Mouse (Mus musculus): ENCODE measurements around the gene Dtl. TPM values are rescaled to one million over a fixed set of nuclear protein-coding genes. Genes with fewer than 3 reads are reported as not detected.

The Dtl gene
- 12.7 TPM for polyA plus RNA-seq (2021)

- TF ChIP-seq CTCF (IDR thresholded peaks at IDR 0.05) = no peak
- CTCF ChIA-PET = interaction anchor here (0.6 to 4.0 kb wide), 37 partner anchors 10 to 389 kb away, joined by 3 to 47 read pairs (median 4); partner anchors contain the start of genes Nek2 and Tmem206
- DNase-seq (ENCODE audit: low read depth, low spot score) = peak; percentile 93
- POLR2A ChIA-PET = interaction anchor here (1.9 kb wide), 1 partner anchor 242 kb away, joined by 9 read pairs; no protein-coding TSS in a partner anchor
- H3K27me3 ChIP-seq = no peaks in the 10 kb centered on the region
- in situ Hi-C loops (cut with MboI; ENCODE audit: low pct_unique_long_range_greater_than_20kb) = no loop called here
- peak; percentile 95 for ATAC-seq
These were observed at the start of gene Dtl, which contains the start of gene Ints7 for GRCm38 (mm10) chr1:191575458-191576247. TSS of gene Dtl (minus strand) at chr1:191575544. TSS of gene Ints7 (plus strand) at chr1:191575636.

- ATAC-seq (no peak), DNase-seq (ENCODE audit: low read depth, low spot score) (no peak)
- in situ Hi-C loops (cut with MboI; ENCODE audit: low pct_unique_long_range_greater_than_20kb) = no loop called here
- no peak for TF ChIP-seq CTCF (IDR thresholded peaks at IDR 0.05)
- no peaks in the 10 kb centered on the region for H3K27me3 ChIP-seq
- ChIA-PET POLR2A (no interaction called here), CTCF (interaction anchor here (0.8 to 1.8 kb wide), 3 partner anchors 10 to 23 kb away, joined by 3 to 5 read pairs (median 3); no protein-coding TSS in a partner anchor)
These were observed 49.7 kb upstream of the Dtl start for GRCm38 (mm10) chr1:191625026-191625425.

- ChIA-PET POLR2A (no interaction called here), CTCF (interaction anchor here (0.8 to 1.8 kb wide), 3 partner anchors 10 to 23 kb away, joined by 3 to 5 read pairs (median 3); no protein-coding TSS in a partner anchor)
- no peaks in the 10 kb centered on the region for H3K27me3 ChIP-seq
- TF ChIP-seq CTCF (IDR thresholded peaks at IDR 0.05) = no peak
- DNase-seq (ENCODE audit: low read depth, low spot score) (no peak), ATAC-seq (no peak)
- in situ Hi-C loops (cut with MboI; ENCODE audit: low pct_unique_long_range_greater_than_20kb) = no loop called here
These were observed 49.1 kb upstream of the Dtl start for GRCm38 (mm10) chr1:191624492-191624891.

GRCm38 (mm10) chr1:191622801-191623200 lies 47.5 kb upstream of the Dtl start:
- in situ Hi-C loops (cut with MboI; ENCODE audit: low pct_unique_long_range_greater_than_20kb) = no loop called here
- no peak for TF ChIP-seq CTCF (IDR thresholded peaks at IDR 0.05)
- ChIA-PET POLR2A (no interaction called here), CTCF (interaction anchor here (1.2 kb wide), 1 partner anchor 8 kb away, joined by 4 read pairs; no protein-coding TSS in a partner anchor)
- peak; percentile 39 for ATAC-seq
- no peaks in the 10 kb centered on the region for H3K27me3 ChIP-seq
- DNase-seq (ENCODE audit: low read depth, low spot score) = no peak

- ATAC-seq (no peak), DNase-seq (ENCODE audit: low read depth, low spot score) (no peak)
- CTCF ChIA-PET = no interaction called here
- POLR2A ChIA-PET = no interaction called here
- no peak for TF ChIP-seq CTCF (IDR thresholded peaks at IDR 0.05)
- in situ Hi-C loops (cut with MboI; ENCODE audit: low pct_unique_long_range_greater_than_20kb) = no loop called here
- no peaks in the 10 kb centered on the region for H3K27me3 ChIP-seq
These were observed 45.8 kb upstream of the Dtl start for GRCm38 (mm10) chr1:191621096-191621495.

- no peak for ATAC-seq
- POLR2A ChIA-PET = no interaction called here
- in situ Hi-C loops (cut with MboI; ENCODE audit: low pct_unique_long_range_greater_than_20kb) = no loop called here
- no peak for TF ChIP-seq CTCF (IDR thresholded peaks at IDR 0.05)
- no peak for DNase-seq (ENCODE audit: low read depth, low spot score)
- CTCF ChIA-PET = interaction anchor here (1.0 to 2.2 kb wide), 3 partner anchors 10 to 200 kb away, joined by 3 to 7 read pairs (median 3); no protein-coding TSS in a partner anchor
- no peaks in the 10 kb centered on the region for H3K27me3 ChIP-seq
These were observed 42.9 kb upstream of the Dtl start for GRCm38 (mm10) chr1:191618067-191618766.

GRCm38 (mm10) chr1:191617589-191617988 lies 42.2 kb upstream of the Dtl start:
- CTCF ChIA-PET = interaction anchor here (1.0 to 2.2 kb wide), 3 partner anchors 11 to 200 kb away, joined by 3 to 7 read pairs (median 3); no protein-coding TSS in a partner anchor
- POLR2A ChIA-PET = no interaction called here

GRCm38 (mm10) chr1:191616245-191616644 lies 40.9 kb upstream of the Dtl start:
- in situ Hi-C loops (cut with MboI; ENCODE audit: low pct_unique_long_range_greater_than_20kb) = no loop called here
- no peak for TF ChIP-seq CTCF (IDR thresholded peaks at IDR 0.05)
- DNase-seq (ENCODE audit: low read depth, low spot score) (no peak), ATAC-seq (no peak)
- CTCF ChIA-PET = interaction anchor here (2.2 kb wide), 1 partner anchor 12 kb away, joined by 7 read pairs; no protein-coding TSS in a partner anchor
- POLR2A ChIA-PET = no interaction called here
- no peaks in the 10 kb centered on the region for H3K27me3 ChIP-seq

More at GRCm38 (mm10) chr1:191617589-191617988, 42.2 kb upstream of the Dtl start:
- H3K27me3 ChIP-seq = no peaks in the 10 kb centered on the region
- in situ Hi-C loops (cut with MboI; ENCODE audit: low pct_unique_long_range_greater_than_20kb) = no loop called here
- no peak for TF ChIP-seq CTCF (IDR thresholded peaks at IDR 0.05)
- ATAC-seq = no peak
- no peak for DNase-seq (ENCODE audit: low read depth, low spot score)

- no peak for ATAC-seq
- no peak for TF ChIP-seq CTCF (IDR thresholded peaks at IDR 0.05)
- ChIA-PET POLR2A (no interaction called here), CTCF (no interaction called here)
- no peak for DNase-seq (ENCODE audit: low read depth, low spot score)
- no peaks in the 10 kb centered on the region for H3K27me3 ChIP-seq
- in situ Hi-C loops (cut with MboI; ENCODE audit: low pct_unique_long_range_greater_than_20kb) = no loop called here
These were observed 37.5 kb upstream of the Dtl start for GRCm38 (mm10) chr1:191612877-191613276.

- POLR2A ChIA-PET = no interaction called here
- ATAC-seq = no peak
- no peaks in the 10 kb centered on the region for H3K27me3 ChIP-seq
- no peak for TF ChIP-seq CTCF (IDR thresholded peaks at IDR 0.05)
- CTCF ChIA-PET = interaction anchor here (1.2 to 1.4 kb wide), 2 partner anchors 23 to 206 kb away, joined by 3 to 5 read pairs; no protein-coding TSS in a partner anchor
- in situ Hi-C loops (cut with MboI; ENCODE audit: low pct_unique_long_range_greater_than_20kb) = no loop called here
- no peak for DNase-seq (ENCODE audit: low read depth, low spot score)
These were observed 36.3 kb upstream of the Dtl start for GRCm38 (mm10) chr1:191611686-191612085.
